Mouse (Mus musculus): ENCODE measurements around the gene Ccdc155.
A peak's percentile ranks its signal among the peaks of the same experiment; 100 is the strongest.
"Not testable (repeated sequence)": the region's sequence is repeated elsewhere in the genome, so short reads cannot be mapped to it uniquely, and the experiment has no call there.

Gene Ccdc155

GRCm38 (mm10) chr7:45191161-45191560, 13.5 kb downstream of the Ccdc155 start:
- no peak for ATAC-seq (ENCODE audit: low TSS enrichment)

DNA sequence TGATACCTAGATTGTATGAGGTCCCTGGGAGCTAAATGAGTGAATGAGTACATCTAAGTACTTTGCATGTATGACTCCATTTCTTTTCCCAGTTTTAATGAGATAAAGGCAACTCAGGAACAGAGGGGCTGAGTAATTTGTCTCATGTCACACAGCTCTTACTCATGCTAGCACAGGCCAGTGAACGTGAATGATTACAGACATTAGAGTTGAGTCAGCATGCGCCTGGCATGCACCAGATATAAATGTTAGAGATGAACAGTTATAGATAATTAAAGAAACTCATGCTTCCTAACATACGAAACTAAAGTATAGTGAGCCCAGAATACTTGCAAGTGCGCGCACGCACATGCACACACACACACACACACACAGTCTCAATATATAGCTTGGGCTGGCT, 14.5 kb downstream of the Ccdc155 start:
- no peak for ATAC-seq (ENCODE audit: low TSS enrichment)

DNA sequence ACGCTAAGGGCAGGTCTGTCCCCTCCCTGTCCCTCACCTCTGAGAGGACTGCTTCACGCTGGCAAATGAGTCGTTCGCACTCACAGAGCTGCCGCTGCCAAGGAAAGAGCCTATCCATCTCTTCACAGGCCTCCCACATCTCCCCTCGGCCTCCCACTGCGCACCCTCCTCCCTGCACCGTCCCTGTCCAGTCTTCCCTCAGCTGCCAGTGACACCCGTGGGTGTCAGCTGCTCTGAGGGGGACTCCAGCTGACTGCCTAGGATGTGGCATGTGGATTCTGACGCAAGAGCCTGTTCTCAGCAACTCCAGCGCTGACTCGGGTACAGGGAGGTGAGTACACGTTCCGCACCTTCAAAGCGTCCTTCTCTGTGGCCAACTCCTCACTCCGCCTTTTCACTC, 15.1 kb downstream of the Ccdc155 start:
- peak; percentile 80 for ATAC-seq (ENCODE audit: low TSS enrichment)

GRCm38 (mm10) chr7:45185921-45186320, 18.8 kb downstream of the Ccdc155 start:
- ATAC-seq (ENCODE audit: low TSS enrichment) = no peak

DNA sequence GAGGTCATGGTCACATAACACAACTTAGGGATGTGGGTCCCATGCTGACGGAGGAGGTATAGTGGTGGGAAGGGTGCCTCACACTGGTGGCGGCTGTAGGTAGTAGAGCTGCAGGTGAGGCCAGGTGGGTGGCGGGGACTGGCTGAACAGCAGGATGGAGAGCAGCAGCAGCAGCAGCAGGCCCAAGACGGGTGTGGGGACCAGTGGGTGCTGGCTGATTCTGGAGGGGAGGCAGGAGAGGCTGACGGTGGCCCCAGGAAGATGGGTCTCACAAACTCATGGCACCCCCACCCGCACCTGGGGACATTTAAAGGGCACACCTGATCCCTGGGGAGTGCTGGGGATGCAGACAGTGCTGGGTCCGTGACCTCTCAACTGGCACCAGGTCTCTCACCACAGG, 21.0 kb downstream of the Ccdc155 start:
- ATAC-seq (ENCODE audit: low TSS enrichment) = no peak

- peak; percentile 31; the same call in 1 of the 2 replicates for ATAC-seq (ENCODE audit: low TSS enrichment)
Observed at GRCm38 (mm10) chr7:45182606-45183005, 22.1 kb downstream of the Ccdc155 start.

DNA sequence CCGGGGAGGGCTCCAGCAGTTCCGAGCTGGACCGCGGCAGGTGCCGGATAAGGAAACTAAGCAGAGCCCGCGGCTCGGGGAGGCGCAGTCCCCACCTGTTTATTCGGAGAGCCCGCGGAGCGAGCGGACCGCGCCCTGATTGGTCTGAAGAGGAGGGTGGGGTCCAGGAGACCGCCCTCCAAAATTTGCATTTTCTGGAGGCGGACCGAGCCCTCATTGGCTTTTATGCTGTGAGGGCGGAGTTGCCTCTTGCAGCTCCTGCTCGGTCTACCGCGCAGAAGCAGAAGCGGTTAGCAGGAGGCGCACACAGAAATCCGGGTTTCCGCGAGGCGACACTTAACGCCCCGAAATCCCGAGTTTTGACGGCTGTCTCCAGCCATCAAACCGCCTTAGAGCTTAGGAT, 22.5 kb downstream of the Ccdc155 start:
- ATAC-seq (ENCODE audit: low TSS enrichment) = peak; percentile 92

GRCm38 (mm10) chr7:45181540-45181939, 23.2 kb downstream of the Ccdc155 start:
- ATAC-seq (ENCODE audit: low TSS enrichment) = no peak

DNA sequence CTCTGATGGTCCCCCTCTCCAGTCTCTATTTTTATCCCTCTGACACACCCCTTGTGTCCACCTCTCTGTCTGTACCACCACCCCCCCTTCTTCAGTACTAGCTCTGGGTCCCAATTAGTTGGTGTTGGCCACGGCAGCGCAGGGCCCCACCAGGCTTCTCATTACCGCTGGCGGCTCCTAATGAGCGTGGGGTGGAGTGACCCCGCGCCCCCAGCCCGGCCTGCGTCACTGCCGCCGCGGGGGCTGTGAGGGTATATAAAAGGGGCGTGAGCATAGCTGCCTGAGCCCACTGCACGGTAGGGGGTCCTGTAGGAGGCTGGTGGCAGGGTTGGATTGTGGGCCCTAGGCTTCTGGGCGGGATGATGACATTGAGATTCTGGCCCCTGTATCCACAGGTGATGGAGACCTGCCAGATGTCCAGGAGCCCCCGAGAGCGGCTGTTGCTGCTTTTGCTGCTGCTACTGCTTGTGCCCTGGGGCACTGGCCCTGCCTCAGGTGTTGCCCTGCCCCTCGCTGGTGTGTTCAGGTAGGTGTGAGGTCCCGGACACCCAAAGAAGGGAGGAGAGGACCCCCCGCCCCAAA, 23.7 kb downstream of the Ccdc155 start, which contains the start of gene Pth2:
Pth2 (plus strand) TSS at position 100 of the 582 bp plus-strand sequence.
- no peak for ATAC-seq (ENCODE audit: low TSS enrichment)

- no peak for ATAC-seq (ENCODE audit: low TSS enrichment)
Observed at GRCm38 (mm10) chr7:45179469-45179868, 25.2 kb downstream of the Ccdc155 start, which contains the start of gene Gfy. TSS of gene Gfy (minus strand) at chr7:45179569.

DNA sequence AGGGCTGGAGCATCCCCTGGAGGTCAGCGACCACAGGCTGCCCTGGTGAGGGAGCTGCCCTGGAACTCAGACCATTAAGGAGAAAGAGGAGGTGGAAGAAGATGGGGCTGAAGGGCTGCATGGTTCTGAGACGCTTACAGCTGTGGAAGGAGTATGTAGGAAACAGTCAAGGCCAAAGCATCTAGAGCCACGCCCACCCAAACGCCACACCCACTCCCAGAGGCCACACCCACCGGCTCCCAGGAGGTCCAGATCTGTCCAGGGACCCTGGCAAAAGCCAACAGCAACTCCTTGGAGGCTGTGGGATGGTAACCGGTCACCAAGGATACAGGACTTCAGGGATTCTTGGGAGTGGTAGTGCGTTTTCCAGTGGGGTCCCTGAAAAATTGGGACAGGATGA, 26.1 kb downstream of the Ccdc155 start:
- no peak for ATAC-seq (ENCODE audit: low TSS enrichment)

GRCm38 (mm10) chr7:45176356-45176755, 28.3 kb downstream of the Ccdc155 start:
- no peak; the same call in 1 of the 2 replicates for ATAC-seq (ENCODE audit: low TSS enrichment)

DNA sequence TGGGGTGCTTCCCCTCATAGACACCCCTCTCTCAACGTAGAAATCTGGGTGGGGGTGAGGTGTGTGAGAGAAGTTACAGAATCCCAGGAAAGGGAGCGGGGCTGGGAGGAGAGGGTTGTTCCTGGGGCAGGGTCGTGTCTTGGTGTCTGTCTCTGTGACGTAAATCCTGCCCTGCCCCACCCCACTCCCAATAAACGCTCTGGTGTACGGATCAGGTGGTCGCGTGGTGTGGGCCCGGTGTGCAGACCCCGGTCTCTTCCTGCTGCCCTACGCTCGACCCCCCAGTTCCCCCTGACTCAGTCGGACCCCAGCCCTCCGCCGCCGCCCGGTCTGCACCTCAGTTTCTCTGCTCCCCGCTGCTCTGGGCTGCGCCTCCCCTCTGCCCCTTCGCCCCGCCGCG, 28.8 kb downstream of the Ccdc155 start:
- ATAC-seq (ENCODE audit: low TSS enrichment) = 0 out of 2 replicates have a peak, but pooled peaks have one; percentile 2

- no peak for ATAC-seq (ENCODE audit: low TSS enrichment)
Observed at GRCm38 (mm10) chr7:45175398-45175797, 29.3 kb downstream of the Ccdc155 start.

DNA sequence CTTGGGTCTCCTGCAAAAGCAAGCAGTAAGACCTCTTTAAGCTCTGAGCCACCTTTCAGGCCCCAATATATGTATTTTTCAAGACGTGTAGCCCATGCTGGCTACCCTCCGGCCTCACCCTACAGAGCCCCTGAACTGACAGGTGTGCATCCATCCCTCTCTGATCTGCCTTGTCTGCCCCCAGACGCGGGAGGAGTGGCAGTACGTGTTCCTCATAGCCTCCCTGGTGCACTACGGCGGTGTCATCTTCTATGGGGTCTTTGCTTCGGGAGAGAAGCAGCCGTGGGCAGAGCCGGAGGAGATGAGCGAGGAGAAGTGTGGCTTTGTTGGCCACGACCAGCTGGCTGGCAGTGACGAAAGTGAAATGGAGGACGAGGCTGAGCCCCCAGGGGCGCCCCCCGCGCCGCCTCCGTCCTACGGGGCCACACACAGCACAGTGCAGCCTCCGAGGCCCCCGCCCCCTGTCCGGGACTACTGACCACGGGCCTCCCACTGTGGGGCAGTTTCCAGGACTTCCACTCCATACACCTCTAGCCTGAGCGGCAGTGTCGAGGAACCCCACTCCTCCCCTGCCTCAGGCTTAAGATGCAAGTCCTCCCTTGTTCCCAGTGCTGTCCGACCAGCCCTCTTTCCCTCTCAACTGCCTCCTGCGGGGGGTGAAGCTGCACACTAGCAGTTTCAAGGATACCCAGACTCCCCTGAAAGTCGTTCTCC, 30.0 kb downstream of the Ccdc155 start:
- ATAC-seq (ENCODE audit: low TSS enrichment) = 0 out of 2 replicates have a peak, but pooled peaks have one; percentile 7

DNA sequence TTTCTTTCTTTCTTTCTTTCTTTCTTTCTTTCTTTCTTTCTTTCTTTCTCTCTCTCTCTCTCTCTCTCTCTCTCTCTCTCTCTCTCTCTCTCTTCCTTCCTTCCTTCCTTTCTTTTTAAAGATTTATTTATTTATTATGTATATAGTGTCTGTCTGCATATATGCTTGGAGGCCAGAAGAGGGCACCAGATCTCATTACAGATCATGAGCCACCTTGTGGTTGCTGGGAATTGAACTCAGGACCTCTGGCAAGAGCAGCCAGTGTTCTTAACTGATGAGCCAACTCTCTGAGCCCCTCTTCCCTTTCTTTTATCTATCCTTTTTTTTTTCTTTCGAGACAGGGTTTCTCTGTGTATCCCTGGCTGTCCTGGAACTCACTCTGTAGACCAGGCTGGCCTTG, 30.9 kb downstream of the Ccdc155 start:
- ATAC-seq (ENCODE audit: low TSS enrichment) = not testable (repeated sequence)

GRCm38 (mm10) chr7:45172974-45173373, 31.7 kb downstream of the Ccdc155 start:
- ATAC-seq (ENCODE audit: low TSS enrichment) = no peak

DNA sequence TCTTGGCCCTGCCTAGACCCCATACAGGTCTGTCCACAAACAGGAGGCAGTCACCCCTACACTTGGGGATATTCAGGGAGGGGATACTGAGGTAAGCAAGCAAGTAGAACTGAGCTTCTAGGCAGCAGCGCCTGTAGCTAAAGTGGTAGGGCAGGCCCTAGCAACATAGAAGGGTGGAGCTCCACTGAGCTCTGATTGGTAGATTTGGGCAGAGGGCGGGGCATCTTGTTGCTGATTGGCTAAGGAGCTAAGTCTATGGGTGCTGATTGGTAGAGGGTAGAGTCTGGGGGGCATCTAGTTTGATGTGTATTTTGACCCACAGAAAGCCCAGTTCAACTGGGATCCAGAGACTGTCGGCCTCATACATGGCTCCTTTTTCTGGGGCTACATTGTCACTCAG, 35.2 kb downstream of the Ccdc155 start:
- 0 out of 2 replicates have a peak, but pooled peaks have one; percentile 18 for ATAC-seq (ENCODE audit: low TSS enrichment)

DNA sequence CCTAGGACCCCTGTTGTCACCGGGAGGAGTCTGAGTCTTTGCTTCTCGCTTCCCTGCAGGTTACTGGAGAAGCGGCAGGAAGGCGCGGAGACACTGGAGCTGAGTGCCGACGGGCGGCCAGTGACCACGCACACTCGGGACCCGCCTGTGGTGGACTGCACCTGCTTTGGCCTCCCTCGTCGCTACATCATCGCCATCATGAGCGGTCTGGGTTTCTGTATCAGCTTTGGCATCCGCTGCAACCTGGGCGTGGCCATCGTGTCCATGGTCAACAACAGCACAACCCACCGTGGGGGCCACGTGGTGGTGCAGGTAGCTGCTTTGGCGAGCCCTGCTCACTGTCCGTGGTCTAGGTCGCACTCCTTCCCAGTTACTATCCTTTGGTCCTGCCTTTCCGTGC, 36.0 kb downstream of the Ccdc155 start:
- ATAC-seq (ENCODE audit: low TSS enrichment) = 0 out of 2 replicates have a peak, but pooled peaks have one; percentile 13

GRCm38 (mm10) chr7:45167761-45168445, 36.8 kb downstream of the Ccdc155 start:
- 0 out of 2 replicates have a peak, but pooled peaks have one; percentile 17 for ATAC-seq (ENCODE audit: low TSS enrichment)

DNA sequence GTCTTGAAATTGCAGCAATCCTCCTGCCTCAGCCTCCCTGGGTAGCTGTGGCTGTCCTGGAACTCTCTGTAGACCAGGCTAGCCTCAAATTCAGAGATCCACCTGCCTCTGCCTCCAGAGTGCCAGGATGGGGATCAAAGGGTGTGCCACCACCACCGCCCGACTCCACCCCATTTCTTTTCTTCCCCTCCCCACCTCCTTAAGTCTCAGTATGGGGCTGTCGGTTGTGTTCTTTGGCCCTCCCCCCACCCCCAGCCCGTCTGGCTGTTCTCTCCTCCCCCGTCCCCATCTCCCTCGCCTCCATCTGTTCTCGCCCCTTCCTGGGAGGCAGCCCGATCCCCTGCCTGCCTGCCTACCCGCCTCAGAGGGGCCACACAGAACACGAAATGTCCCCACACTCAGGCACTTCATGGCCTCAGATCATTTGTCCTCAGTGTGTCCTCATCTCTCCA, 37.7 kb downstream of the Ccdc155 start:
- ATAC-seq (ENCODE audit: low TSS enrichment) = peak; percentile 11; the same call in 1 of the 2 replicates

DNA sequence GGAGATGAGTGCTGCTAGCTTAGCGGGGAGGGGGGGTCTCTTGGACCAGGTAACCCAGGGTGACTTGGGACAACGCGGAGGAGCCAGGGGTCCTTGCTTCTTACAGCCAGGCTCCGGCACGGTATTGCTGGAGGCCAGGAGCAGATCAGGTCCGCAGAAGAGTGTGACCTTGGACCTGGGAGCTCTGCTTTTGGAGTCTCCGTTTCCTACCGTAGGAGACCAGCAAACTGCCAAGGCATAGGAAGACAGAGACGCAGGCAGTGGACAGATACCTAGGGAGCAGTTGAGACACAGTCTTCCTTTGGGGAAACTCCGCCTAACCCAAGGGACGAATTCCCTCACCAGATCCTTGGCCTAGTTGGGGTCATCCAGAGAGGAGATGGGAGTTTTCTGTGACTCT, 39.0 kb downstream of the Ccdc155 start:
- no peak for ATAC-seq (ENCODE audit: low TSS enrichment)

Measured in frontal cortex, adult (tissue).